Mouse (Mus musculus) urinary bladder, adult 2 months (tissue): ENCODE data around the gene Apoh. TPM values are rescaled to one million over a fixed set of nuclear protein-coding genes. Genes with fewer than 3 reads are reported as not detected.

ENCODE experiments used
- DNase-seq: peaks from one replicate; pipeline ENCODE4 v3.0.0; 2022; ENCODE audit warnings: low spot score
- polyA plus RNA-seq: library from polyadenylated mRNA; depleted of rRNA; stranded (reverse); fragments of >200 nt; gene quantifications from 2 replicates; pipeline ENCODE4 v1.2.3, GENCODE M21; 2012

Apoh gene
- polyA plus RNA-seq, 1 experiment, result 0.17 TPM

GRCm38 (mm10) chr11:108378363-108378751, 35.2 kb downstream of the Apoh start:
- DNase-seq, result no peak

- no peak for DNase-seq
Measured at GRCm38 (mm10) chr11:108382664-108383063, 39.5 kb downstream of the Apoh start.

- DNase-seq, result no peak
Measured at GRCm38 (mm10) chr11:108384920-108385665, 41.9 kb downstream of the Apoh start.

- no peak for DNase-seq
Measured at GRCm38 (mm10) chr11:108385666-108386024, 42.5 kb downstream of the Apoh start.

GRCm38 (mm10) chr11:108395061-108395460, 51.9 kb downstream of the Apoh start:
- DNase-seq, result no peak

- DNase-seq, result no peak
Measured at GRCm38 (mm10) chr11:108396076-108396829, 53.1 kb downstream of the Apoh start.

- no peak for DNase-seq
Measured at GRCm38 (mm10) chr11:108409876-108410644, 66.9 kb downstream of the Apoh start.

GRCm38 (mm10) chr11:108416360-108416759, 73.2 kb downstream of the Apoh start:
- DNase-seq, result no peak

GRCm38 (mm10) chr11:108418540-108418939, 75.4 kb downstream of the Apoh start:
- no peak for DNase-seq

GRCm38 (mm10) chr11:108419242-108419641, 76.1 kb downstream of the Apoh start:
- no peak for DNase-seq

GRCm38 (mm10) chr11:108420751-108421150, 77.6 kb downstream of the Apoh start:
- DNase-seq, result no peak

GRCm38 (mm10) chr11:108423221-108423620, 80.1 kb downstream of the Apoh start:
- no peak for DNase-seq

GRCm38 (mm10) chr11:108424111-108424510, 81.0 kb downstream of the Apoh start:
- DNase-seq, result no peak

GRCm38 (mm10) chr11:108424889-108425591, 81.9 kb downstream of the Apoh start, which contains the start of gene Cep112:
Gene Cep112, plus strand, starts transcription at chr11:108425192.
- peak; percentile 77 for DNase-seq

- DNase-seq, result no peak
Measured at GRCm38 (mm10) chr11:108425592-108425921, 82.4 kb downstream of the Apoh start.

GRCm38 (mm10) chr11:108426086-108426485, 82.9 kb downstream of the Apoh start:
- no peak for DNase-seq

GRCm38 (mm10) chr11:108427191-108427590, 84.0 kb downstream of the Apoh start:
- no peak for DNase-seq

GRCm38 (mm10) chr11:108429076-108429475, 85.9 kb downstream of the Apoh start:
- DNase-seq, result no peak

- DNase-seq, result no peak
Measured at GRCm38 (mm10) chr11:108443893-108444563, 100.9 kb downstream of the Apoh start.

- DNase-seq, result no peak
Measured at GRCm38 (mm10) chr11:108447148-108447547, 104.0 kb downstream of the Apoh start.

GRCm38 (mm10) chr11:108449811-108450210, 106.7 kb downstream of the Apoh start:
- DNase-seq, result peak; percentile 50
